Mouse (Mus musculus) small intestine, adult 2 months (tissue): ENCODE results near the gene Snapc4.

Source experiments
- CTCF ChIP-seq: fragments of 200-500 bp; IDR thresholded peaks from 2 replicates; pipeline ENCODE4 v1.5.1; 2012; ENCODE audit warnings: low read depth, mild to moderate bottlenecking, control low read depth, inconsistent platforms, low read length, moderate library complexity, mixed read lengths; ENCODE audit not compliant: insufficient replicate concordance, insufficient read length; ENCODE audit errors: extremely low read depth
- POLR2A ChIP-seq: fragments of 200-500 bp; IDR thresholded peaks from 2 replicates; pipeline ENCODE4 v1.6.1; 2012; ENCODE audit warnings: low read depth, mild to moderate bottlenecking, control low read depth, inconsistent platforms, low read length, moderate library complexity

DNA sequence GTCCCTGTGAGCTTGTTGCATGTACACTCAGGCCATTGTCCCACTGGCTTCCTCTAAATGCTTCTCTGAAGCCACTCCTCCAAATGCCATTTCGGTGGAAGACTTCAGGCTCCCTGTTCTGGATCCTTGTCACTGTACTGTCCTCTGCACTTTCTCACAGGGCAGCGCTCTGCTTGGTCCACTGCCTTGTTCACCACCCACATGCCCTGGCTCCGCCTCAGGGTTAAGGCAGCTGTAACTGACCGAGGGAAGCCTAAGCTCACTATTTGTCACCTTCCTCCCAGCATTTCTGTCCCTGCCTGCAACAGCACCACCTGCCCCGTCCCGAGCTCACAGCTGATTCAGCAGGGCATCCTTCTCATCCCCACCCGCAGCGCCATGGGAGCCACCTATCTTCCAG is 22.9 kb upstream of the Snapc4 start:
- TF ChIP-seq POLR2A: no peak
- no peak for TF ChIP-seq CTCF
